Mouse (Mus musculus): ENCODE results near the gene Fndc3b. TPM values are rescaled to one million over a fixed set of nuclear protein-coding genes. Genes with fewer than 3 reads are reported as not detected.

The Fndc3b gene
- polyA plus RNA-seq, 1 experiment: 13.2 TPM

DNA sequence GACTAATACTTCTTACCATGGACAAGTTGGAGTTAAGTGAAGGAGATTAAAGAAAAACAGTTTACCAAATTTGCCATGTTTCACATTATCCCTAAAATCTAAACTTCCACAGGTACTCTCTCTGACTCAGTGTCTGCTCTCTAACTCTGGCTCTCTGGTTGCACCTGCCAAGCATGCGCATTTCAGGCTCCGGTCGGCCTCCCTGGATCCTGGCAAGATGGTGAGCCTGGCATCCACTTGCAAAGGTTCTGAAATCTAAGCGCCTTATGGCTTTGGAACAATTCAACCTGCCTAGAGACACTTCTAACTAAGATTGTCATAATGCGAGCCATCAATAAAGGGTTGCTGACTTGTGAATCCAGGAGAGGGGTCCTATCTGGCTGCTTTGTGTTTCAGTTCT lies 81.4 kb downstream of the Fndc3b start:
- H3K4me3 ChIP-seq (ENCODE audit: insufficient read depth, low read depth, low read length): no peak overlapping the region
- peaks cover 2% of the 10 kb centered on the region; the same call in 1 of the 2 replicates for H3K4me1 ChIP-seq (ENCODE audit: control insufficient read depth, insufficient read depth, insufficient read length, low read length)
- H3K27ac ChIP-seq (replicated peaks; ENCODE audit: low read depth, low read length): no peak overlapping the region

DNA sequence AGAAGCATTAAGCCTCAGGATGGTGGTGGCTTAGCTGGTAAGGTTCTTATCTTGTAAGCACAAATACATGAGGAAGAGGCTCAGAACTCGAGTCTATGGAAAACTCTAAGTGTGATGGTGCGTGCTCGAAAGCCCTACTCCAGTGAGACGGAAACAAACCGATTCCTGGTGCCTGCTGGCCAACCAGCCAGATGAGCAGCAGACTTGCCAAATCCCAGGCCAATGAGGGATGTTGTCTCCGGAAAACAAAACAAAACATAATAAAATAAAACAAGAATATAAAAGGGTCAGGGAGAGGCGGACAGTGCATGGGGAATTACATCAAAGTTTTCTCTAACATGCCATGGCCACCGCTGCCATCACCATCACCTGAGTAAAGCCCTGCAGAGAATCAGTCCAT lies 84.8 kb downstream of the Fndc3b start:
- Histone ChIP-seq H3K4me3 (ENCODE audit: insufficient read depth, low read depth, low read length) (no peak overlapping the region), H3K27ac (replicated peaks; ENCODE audit: low read depth, low read length) (no peak overlapping the region), H3K4me1 (ENCODE audit: control insufficient read depth, insufficient read depth, insufficient read length, low read length) (peaks cover 4% of the 10 kb centered on the region; the same call in 1 of the 2 replicates)

- H3K27ac ChIP-seq (replicated peaks; ENCODE audit: low read depth, low read length): 0 out of 2 replicates have a peak overlapping the region, but pooled peaks have one; percentile 2
- H3K4me1 ChIP-seq (ENCODE audit: control insufficient read depth, insufficient read depth, insufficient read length, low read length): peaks cover 4% of the 10 kb centered on the region; the same call in 1 of the 2 replicates
- no peak overlapping the region for H3K4me3 ChIP-seq (ENCODE audit: insufficient read depth, low read depth, low read length)
These were observed 85.5 kb downstream of the Fndc3b start for GRCm38 (mm10) chr3:27625592-27625985.

DNA sequence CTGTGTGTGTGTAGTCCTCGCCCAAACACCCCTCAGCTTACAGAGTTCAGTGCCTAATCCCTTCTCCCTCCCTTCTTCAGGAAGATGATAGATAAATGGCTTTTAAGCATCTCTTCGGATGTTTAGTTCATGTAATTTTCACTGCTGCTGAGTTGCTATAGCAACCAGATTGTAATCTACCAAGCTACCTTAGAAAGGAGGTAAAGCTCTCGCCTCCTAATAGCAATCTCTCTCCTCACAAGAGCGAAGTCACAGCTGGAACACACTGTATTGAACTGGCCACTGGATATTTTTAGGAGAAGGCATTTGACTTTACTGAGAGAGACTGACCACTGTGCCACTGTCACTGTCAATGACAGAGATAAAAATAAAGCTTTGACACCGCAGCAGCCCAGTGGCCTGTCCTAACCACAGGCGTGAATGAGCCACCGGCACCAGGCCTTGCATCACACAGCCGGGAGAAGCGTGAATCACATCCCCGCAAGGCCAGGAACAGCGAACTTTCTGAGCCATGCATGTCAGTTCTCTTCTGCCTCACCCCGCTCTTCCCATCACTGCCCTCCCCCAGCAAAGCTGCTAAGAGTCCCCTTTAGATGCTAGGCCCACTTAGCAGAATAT lies 86.0 kb downstream of the Fndc3b start:
- Histone ChIP-seq H3K4me3 (ENCODE audit: insufficient read depth, low read depth, low read length) (no peak overlapping the region), H3K4me1 (ENCODE audit: control insufficient read depth, insufficient read depth, insufficient read length, low read length) (peaks cover 4% of the 10 kb centered on the region; the same call in 1 of the 2 replicates), H3K27ac (replicated peaks; ENCODE audit: low read depth, low read length) (0 out of 2 replicates have a peak overlapping the region, but pooled peaks have one; percentile 2)

GRCm38 (mm10) chr3:27622451-27622850 lies 88.7 kb downstream of the Fndc3b start:
- Histone ChIP-seq H3K27ac (replicated peaks; ENCODE audit: low read depth, low read length) (no peak overlapping the region), H3K4me3 (ENCODE audit: insufficient read depth, low read depth, low read length) (no peak overlapping the region), H3K4me1 (ENCODE audit: control insufficient read depth, insufficient read depth, insufficient read length, low read length) (peaks cover 7% of the 10 kb centered on the region)

DNA sequence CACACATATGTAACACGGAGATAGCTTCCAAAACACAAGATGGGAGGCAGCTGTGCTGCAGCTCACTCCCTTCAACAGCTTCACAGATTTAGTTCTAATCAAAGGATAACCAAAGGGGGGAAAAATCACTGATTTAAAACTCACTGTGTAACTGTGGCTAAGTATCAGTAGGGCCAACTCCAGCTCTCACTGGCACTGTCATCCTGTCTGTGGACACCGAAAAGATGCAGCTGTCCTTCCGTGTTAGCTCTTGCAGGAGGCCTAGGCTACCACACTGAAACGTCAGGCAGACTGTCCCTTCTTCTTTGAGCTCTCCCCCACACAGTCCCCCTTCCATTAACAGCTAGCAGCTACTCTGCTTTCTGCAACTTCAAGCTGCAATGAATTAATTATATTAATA lies 89.9 kb downstream of the Fndc3b start:
- Histone ChIP-seq H3K4me1 (ENCODE audit: control insufficient read depth, insufficient read depth, insufficient read length, low read length) (peaks cover 16% of the 10 kb centered on the region), H3K4me3 (ENCODE audit: insufficient read depth, low read depth, low read length) (no peak overlapping the region), H3K27ac (replicated peaks; ENCODE audit: low read depth, low read length) (no peak overlapping the region)

- Histone ChIP-seq H3K27ac (replicated peaks; ENCODE audit: low read depth, low read length) (no peak overlapping the region), H3K4me3 (ENCODE audit: insufficient read depth, low read depth, low read length) (no peak overlapping the region), H3K4me1 (ENCODE audit: control insufficient read depth, insufficient read depth, insufficient read length, low read length) (peaks cover 12% of the 10 kb centered on the region)
These were observed 93.4 kb downstream of the Fndc3b start for GRCm38 (mm10) chr3:27617733-27618132.

GRCm38 (mm10) chr3:27617237-27617499 lies 93.9 kb downstream of the Fndc3b start:
- H3K27ac ChIP-seq (replicated peaks; ENCODE audit: low read depth, low read length): peak overlapping the region; percentile 39; the same call in 1 of the 2 replicates
- H3K4me1 ChIP-seq (ENCODE audit: control insufficient read depth, insufficient read depth, insufficient read length, low read length): peaks cover 12% of the 10 kb centered on the region
- H3K4me3 ChIP-seq (ENCODE audit: insufficient read depth, low read depth, low read length): no peak overlapping the region

- H3K27ac ChIP-seq (replicated peaks; ENCODE audit: low read depth, low read length): peak overlapping the region; percentile 24; the same call in 1 of the 2 replicates
- no peak overlapping the region for H3K4me3 ChIP-seq (ENCODE audit: insufficient read depth, low read depth, low read length)
- peaks cover 12% of the 10 kb centered on the region for H3K4me1 ChIP-seq (ENCODE audit: control insufficient read depth, insufficient read depth, insufficient read length, low read length)
These were observed 94.5 kb downstream of the Fndc3b start for GRCm38 (mm10) chr3:27616421-27617236.

- Histone ChIP-seq H3K4me1 (ENCODE audit: control insufficient read depth, insufficient read depth, insufficient read length, low read length) (peaks cover 15% of the 10 kb centered on the region), H3K27ac (replicated peaks; ENCODE audit: low read depth, low read length) (no peak overlapping the region), H3K4me3 (ENCODE audit: insufficient read depth, low read depth, low read length) (no peak overlapping the region)
These were observed 95.6 kb downstream of the Fndc3b start for GRCm38 (mm10) chr3:27615479-27615878.

- Histone ChIP-seq H3K4me1 (ENCODE audit: control insufficient read depth, insufficient read depth, insufficient read length, low read length) (peaks cover 17% of the 10 kb centered on the region), H3K27ac (replicated peaks; ENCODE audit: low read depth, low read length) (no peak overlapping the region), H3K4me3 (ENCODE audit: insufficient read depth, low read depth, low read length) (no peak overlapping the region)
These were observed 97.3 kb downstream of the Fndc3b start for GRCm38 (mm10) chr3:27613828-27614227.

GRCm38 (mm10) chr3:27613011-27613410 lies 98.1 kb downstream of the Fndc3b start:
- no peak overlapping the region for H3K4me3 ChIP-seq (ENCODE audit: insufficient read depth, low read depth, low read length)
- H3K27ac ChIP-seq (replicated peaks; ENCODE audit: low read depth, low read length): no peak overlapping the region
- H3K4me1 ChIP-seq (ENCODE audit: control insufficient read depth, insufficient read depth, insufficient read length, low read length): peaks cover 17% of the 10 kb centered on the region

DNA sequence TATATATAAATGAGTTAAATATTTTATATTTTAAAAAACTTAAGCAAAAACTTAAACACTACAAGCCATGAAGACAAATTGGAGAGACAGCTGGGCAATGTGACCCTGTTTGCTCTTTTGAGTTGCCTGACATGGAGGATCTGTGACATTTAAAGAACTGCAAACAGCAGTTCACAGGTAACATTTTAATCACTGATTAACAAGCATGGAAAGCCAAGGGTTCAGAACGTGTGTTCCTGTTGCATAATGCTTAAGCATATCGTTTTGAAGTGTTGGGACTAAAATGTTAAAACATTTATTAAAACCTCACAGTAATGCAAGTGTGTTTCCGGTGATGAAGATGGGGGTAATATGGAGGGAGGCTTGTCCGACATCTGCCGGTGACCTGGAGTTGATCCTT lies 99.1 kb downstream of the Fndc3b start:
- no peak overlapping the region for H3K27ac ChIP-seq (replicated peaks; ENCODE audit: low read depth, low read length)

GRCm38 (mm10) chr3:27610547-27610946 lies 100.6 kb downstream of the Fndc3b start:
- Histone ChIP-seq H3K4me3 (ENCODE audit: insufficient read depth, low read depth, low read length) (no peak overlapping the region), H3K4me1 (ENCODE audit: control insufficient read depth, insufficient read depth, insufficient read length, low read length) (peaks cover 5% of the 10 kb centered on the region), H3K27ac (replicated peaks; ENCODE audit: low read depth, low read length) (no peak overlapping the region)

More for the DNA sequence above, 99.1 kb downstream of the Fndc3b start:
- peaks cover 12% of the 10 kb centered on the region for H3K4me1 ChIP-seq (ENCODE audit: control insufficient read depth, insufficient read depth, insufficient read length, low read length)
- no peak overlapping the region for H3K4me3 ChIP-seq (ENCODE audit: insufficient read depth, low read depth, low read length)

DNA sequence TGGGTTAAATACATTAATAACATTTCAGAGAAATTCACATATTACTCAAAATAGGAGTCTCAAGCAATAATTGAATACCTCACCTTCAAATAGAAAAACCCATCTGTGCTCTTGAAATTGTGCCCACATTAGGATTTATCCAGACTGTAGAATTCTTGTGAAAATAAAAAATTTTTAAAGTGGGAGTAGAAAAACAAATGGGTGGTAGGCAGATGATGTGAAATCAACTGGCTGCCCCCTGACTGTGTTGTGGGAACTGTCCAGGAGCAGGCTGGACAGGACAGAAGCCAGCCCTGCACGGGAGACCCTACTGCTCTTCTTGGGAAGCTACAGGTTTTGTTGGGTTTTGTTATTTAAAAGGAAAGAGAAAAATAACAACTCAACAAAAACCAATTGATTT lies 101.0 kb downstream of the Fndc3b start:
- Histone ChIP-seq H3K4me1 (ENCODE audit: control insufficient read depth, insufficient read depth, insufficient read length, low read length) (peaks cover 5% of the 10 kb centered on the region), H3K27ac (replicated peaks; ENCODE audit: low read depth, low read length) (no peak overlapping the region), H3K4me3 (ENCODE audit: insufficient read depth, low read depth, low read length) (no peak overlapping the region)

GRCm38 (mm10) chr3:27607796-27608151 lies 103.3 kb downstream of the Fndc3b start:
- H3K4me1 ChIP-seq (ENCODE audit: control insufficient read depth, insufficient read depth, insufficient read length, low read length): peaks cover 5% of the 10 kb centered on the region

More at GRCm38 (mm10) chr3:27607796-27608151, 103.3 kb downstream of the Fndc3b start:
- no peak overlapping the region for H3K4me3 ChIP-seq (ENCODE audit: insufficient read depth, low read depth, low read length)
- H3K27ac ChIP-seq (replicated peaks; ENCODE audit: low read depth, low read length): 0 out of 2 replicates have a peak overlapping the region, but pooled peaks have one; percentile 17
